Mouse (Mus musculus) mouse embryonic stem cell (cell line): Measurements from ENCODE around the gene Ncln.
"Not testable (repeated sequence)": the region's sequence is repeated elsewhere in the genome, so short reads cannot be mapped to it uniquely, and the experiment has no call there.

Source experiments
- in situ Hi-C, 2 experiments: fragments of 300-500 bp; cut with MboI; formaldehyde crosslinking; loops; 1 replicate in 1 of 2; 3 replicates in 1 of 2; pipeline ENCODE4 v1.14.3; 2019 to 2020; ENCODE audit warnings: low sequenced_read_pairs in 2 of 2, low pct_unique_long_range_greater_than_20kb in 1 of 2, mixed read lengths in 1 of 2; ENCODE audit not compliant: unreplicated experiment in 1 of 2

Ncln gene

DNA sequence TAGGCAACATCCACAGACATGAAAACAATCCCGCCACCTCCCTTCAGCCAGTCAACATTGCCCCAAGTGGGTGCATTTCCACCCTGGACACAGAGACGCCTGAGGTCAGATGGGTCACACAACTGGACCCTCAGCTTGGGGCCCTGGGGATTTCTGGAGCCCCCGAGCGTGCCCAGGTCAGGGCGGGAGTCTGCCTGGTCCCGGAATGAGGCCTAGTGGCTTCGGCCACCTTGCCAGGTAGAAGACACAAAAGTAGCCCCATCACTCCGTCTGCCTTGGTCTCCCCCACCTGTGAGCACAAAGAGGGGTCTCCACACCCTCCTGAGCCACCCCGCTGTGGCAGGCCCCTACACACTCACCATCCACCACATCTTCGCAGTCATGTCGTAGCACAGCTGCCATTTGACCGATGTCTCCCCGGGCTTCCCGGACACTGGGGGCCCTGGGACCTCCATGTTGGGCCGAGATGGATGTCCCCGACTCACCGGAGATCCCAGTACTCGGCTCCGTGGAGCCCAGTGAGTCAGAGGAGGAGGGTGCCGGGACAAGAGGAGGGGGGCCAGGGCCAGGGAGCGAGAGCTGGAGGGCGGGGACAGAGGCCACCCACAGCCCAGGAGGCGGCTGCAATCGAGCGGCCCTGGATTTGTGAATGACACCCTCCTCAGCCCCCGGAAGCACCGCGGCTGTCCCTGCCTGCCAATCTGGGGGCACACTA, 40.9 kb downstream of the Ncln start, which contains the start of gene Nfic:
TSS of gene Nfic (minus strand) at position 455 of the 715 bp plus-strand sequence.
- in situ Hi-C loops = loop anchor here in 1 of 2 experiments (5.0 kb wide), 1 partner anchor 248 kb away; no protein-coding TSS in a partner anchor

GRCm38 (mm10) chr10:81454106-81454505, 42.1 kb downstream of the Ncln start:
- in situ Hi-C loops = loop anchor here (5.0 kb wide), 2 partner anchors 57 to 62 kb away; partner anchors contain the start of gene Smim24 (in 1 of the 2)

- in situ Hi-C loops = loop anchor here (5.0 kb wide), 2 partner anchors 56 to 61 kb away; partner anchors contain the start of gene Smim24 (in 1 of the 2)
Measured at GRCm38 (mm10) chr10:81452947-81453288, 43.3 kb downstream of the Ncln start.

- in situ Hi-C loops = loop anchor here (5.0 kb wide), 2 partner anchors 55 to 60 kb away; partner anchors contain the start of gene Smim24 (in 1 of the 2)
Measured at GRCm38 (mm10) chr10:81452237-81452946, 43.8 kb downstream of the Ncln start.

DNA sequence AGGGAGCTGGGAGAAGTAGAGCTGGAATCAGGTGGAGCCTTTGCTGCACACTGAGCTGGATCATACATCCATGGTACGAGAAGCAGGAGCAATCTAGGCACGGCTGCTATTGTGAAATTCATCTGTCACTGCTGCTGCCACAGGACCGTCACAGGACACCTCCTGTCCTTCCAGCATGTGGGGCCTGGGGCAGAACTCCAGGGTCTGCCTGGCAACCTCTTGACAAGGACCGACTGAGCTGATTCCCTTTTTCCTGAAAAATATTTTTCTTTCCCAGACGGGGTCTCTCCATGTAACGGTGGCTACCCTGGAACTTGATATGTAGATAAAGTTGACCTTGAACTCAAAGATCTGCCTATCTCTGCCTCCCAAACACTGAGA, 44.8 kb downstream of the Ncln start:
- in situ Hi-C loops = loop anchor here (5.0 kb wide), 2 partner anchors 54 to 59 kb away; partner anchors contain the start of gene Smim24 (in 1 of the 2)

DNA sequence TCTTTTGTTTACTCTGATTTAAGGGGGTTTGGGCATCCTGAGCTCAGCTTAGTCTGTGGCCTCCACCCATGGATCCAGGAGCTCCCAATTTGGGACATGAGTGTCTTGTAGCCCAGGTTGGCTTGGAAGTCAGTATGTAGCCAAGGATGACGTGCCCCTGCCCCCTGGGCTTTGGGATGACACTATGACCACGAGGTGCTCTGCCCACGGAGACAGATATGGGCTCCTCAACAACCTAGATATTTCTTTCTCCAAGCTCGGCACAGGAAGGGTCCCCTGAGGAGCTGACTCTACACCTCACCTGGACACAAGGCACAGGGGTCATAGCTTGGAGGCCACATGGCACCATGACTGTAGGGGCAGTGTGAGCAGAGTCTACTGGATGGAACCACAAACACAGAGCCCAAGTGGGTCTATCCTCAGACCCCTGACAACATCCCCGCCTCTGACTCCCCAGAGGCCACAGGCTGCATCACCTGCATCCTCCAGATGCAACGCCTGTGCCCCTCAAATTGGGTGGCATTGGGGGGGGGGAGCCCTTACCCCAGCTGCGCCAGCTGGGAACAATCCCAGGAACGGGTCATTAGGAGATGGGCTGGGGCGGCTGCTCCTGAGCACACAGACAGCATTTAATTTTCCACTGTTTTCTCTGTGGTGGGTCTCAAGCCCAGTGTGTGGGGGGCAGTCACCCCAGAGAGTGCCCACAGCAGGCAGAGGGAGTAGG, 45.4 kb downstream of the Ncln start:
- in situ Hi-C loops = loop anchor here (5.0 kb wide), 2 partner anchors 54 to 59 kb away; partner anchors contain the start of gene Smim24 (in 1 of the 2)

DNA sequence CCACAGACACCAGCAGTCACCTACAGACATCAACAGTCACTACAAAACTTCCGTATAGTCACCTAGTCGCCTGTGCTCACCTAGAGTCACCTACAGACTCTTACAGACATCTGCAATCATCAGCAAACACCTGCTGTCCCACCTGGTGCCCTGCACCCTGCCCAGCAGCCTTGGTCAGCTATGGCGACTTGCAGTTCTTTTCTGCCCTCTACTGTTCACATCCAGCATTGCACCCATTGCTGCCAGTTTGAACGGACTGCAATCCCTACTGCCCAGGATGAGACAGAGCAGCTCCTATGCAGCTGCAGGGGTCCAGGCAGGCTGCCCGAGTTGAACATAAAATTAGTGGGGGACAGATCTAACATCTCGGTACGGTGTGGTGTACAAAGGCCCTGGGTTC, 46.1 kb downstream of the Ncln start:
- in situ Hi-C loops = loop anchor here (5.0 kb wide), 2 partner anchors 53 to 58 kb away; partner anchors contain the start of gene Smim24 (in 1 of the 2)

- in situ Hi-C loops = not testable (repeated sequence)
Measured at GRCm38 (mm10) chr10:81445516-81445915, 50.7 kb downstream of the Ncln start.

DNA sequence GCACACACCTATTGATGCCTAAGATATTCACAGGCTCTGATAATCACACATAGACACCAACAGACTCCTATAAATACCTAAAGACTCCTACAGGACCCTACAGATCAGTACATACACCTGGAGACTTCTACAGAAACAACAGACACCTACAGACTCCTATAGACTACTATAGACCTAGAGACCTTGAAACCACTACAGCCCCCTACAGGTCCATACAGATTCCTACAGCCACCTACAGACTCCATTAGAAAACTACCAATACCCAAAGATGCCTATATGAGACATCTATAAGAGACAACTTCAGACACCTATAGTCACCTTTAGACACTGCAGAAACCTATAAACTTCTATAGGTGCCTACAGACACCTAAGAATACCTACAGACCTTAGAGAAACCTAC, 55.2 kb downstream of the Ncln start:
- in situ Hi-C loops = no loop called here
